Mouse (Mus musculus) cerebellum, adult 2 months (tissue): ENCODE results near the gene Cpn1.

Source experiments
- CTCF ChIP-seq: fragments of 200-500 bp; IDR thresholded peaks from 2 replicates; pipeline ENCODE4 v1.5.1; 2011; ENCODE audit warnings: low read depth, mild to moderate bottlenecking, control low read depth, low read length, moderate library complexity, borderline replicate concordance; ENCODE audit not compliant: insufficient read depth
- POLR2A ChIP-seq: fragments of 200-500 bp; IDR thresholded peaks from 2 replicates; pipeline ENCODE4 v1.6.1; 2011; ENCODE audit warnings: low read length, control low read depth, borderline replicate concordance; ENCODE audit not compliant: insufficient read depth

- no peak for TF ChIP-seq POLR2A
- TF ChIP-seq CTCF = no peak
These were observed 64.9 kb downstream of the Cpn1 start for GRCm38 (mm10) chr19:43921410-43921809.
